Mouse (Mus musculus): ENCODE measurements around the gene Olfr1441. TPM values are rescaled to one million over a fixed set of nuclear protein-coding genes. Genes with fewer than 3 reads are reported as not detected.

The Olfr1441 gene
- polyA plus RNA-seq, 1 experiment from 2014 or later = not detected

DNA sequence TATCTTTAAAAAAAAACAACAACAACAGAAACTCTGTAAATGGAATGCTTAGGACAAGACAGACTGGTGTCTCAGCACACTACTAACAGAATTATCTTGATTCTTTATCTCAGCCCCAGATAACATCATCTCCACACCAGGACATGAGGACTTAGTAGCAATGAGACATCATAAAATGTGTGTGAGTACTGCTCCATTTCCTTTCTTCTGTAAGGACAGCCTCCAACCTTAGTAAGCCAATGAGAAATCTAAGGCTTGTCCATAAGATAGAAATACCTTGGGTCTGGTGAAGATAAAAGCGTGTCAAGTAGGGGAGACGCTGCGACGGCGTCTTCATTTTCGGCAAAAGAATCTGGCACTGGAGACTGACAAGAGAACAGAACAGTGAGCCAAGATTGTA, 10.4 kb downstream of the Olfr1441 start, which contains the start of gene Pfpl:
Gene Pfpl, plus strand, starts transcription at position 301 of the 400 bp plus-strand sequence.
- H3K4me2 ChIP-seq (ENCODE audit: low read depth, low read length) = no peak within 1 kb of the TSS
- no peaks in the 10 kb centered on the region for H3K4me1 ChIP-seq (ENCODE audit: control insufficient read depth, low read depth, low read length)
- ATAC-seq (ENCODE audit: low read depth) = no peak
- no peak within 1 kb of the TSS for H3K9ac ChIP-seq (ENCODE audit: low read depth, low read length)
- WGBS (ENCODE audit: insufficient replicate concordance) = 80% methylated on average over 6 of the region's 6 CpGs
- no peak within 1 kb of the TSS for H3K4me3 ChIP-seq (ENCODE audit: low read depth, low read length)
- no peaks in the 10 kb centered on the region for H3K36me3 ChIP-seq (ENCODE audit: control insufficient read depth, insufficient read depth)
- no peaks in the 10 kb centered on the region; the same call in 1 of the 2 replicates for H3K27me3 ChIP-seq (ENCODE audit: control insufficient read depth, insufficient read depth, low read depth, low read length)
- H3K9me3 ChIP-seq (replicated peaks; ENCODE audit: control insufficient read depth, low read length) = no peaks in the 10 kb centered on the region
- no peak within 1 kb of the TSS for H3K27ac ChIP-seq (ENCODE audit: low read length)

DNA sequence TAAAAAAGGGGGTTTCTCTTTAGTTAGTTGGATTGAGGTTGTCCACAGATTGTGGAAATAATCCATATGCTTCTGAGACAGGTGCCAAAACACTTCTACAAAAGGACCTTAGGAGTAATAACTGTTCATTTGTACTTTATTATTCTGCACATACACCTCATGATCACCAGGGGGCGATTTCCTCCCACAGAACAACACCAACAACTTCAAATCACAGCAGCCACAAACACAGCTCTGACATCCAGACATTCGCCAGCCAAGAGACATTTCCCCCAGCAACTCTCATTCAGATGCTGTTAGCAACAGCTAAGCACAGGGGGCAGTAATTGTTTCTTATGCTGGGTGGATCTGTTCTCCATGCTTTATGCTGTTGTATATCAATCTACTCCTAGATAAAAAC, 15.8 kb downstream of the Olfr1441 start:
- Histone ChIP-seq H3K9me3 (replicated peaks; ENCODE audit: control insufficient read depth, low read length) (no peaks in the 10 kb centered on the region), H3K27me3 (ENCODE audit: control insufficient read depth, insufficient read depth, low read depth, low read length) (no peaks in the 10 kb centered on the region; the same call in 1 of the 2 replicates), H3K9ac (ENCODE audit: low read depth, low read length) (no peak overlapping the region), H3K4me1 (ENCODE audit: control insufficient read depth, low read depth, low read length) (no peaks in the 10 kb centered on the region), H3K4me2 (ENCODE audit: low read depth, low read length) (no peak overlapping the region), H3K4me3 (ENCODE audit: low read depth, low read length) (no peak overlapping the region), H3K36me3 (ENCODE audit: control insufficient read depth, insufficient read depth) (no peaks in the 10 kb centered on the region), H3K27ac (ENCODE audit: low read length) (no peak overlapping the region)
- no peak for ATAC-seq (ENCODE audit: low read depth)
- 7% methylated on average over 2 of the region's 2 CpGs for WGBS (ENCODE audit: insufficient replicate concordance)

DNA sequence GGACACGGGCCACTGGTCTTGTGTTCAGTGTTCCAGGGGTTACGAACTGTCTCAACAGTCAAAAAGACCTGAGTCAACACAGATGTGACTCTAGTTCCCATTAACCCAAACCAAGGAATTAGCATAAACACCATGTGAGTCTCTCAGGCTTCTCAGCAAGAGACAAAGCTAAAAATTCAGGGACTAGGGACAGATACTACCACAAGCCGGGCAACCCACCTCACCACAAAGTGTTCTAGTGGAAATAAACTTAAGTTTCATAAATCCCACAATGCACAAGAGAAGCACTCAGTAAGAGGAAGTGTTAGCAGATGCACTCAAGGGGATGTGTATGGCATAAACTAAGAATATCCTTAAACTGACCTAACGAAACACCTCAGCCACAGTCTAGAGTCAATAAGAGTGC, 17.8 kb downstream of the Olfr1441 start:
- peak; percentile 37; the same call in 1 of the 2 replicates for ATAC-seq (ENCODE audit: low read depth)

DNA sequence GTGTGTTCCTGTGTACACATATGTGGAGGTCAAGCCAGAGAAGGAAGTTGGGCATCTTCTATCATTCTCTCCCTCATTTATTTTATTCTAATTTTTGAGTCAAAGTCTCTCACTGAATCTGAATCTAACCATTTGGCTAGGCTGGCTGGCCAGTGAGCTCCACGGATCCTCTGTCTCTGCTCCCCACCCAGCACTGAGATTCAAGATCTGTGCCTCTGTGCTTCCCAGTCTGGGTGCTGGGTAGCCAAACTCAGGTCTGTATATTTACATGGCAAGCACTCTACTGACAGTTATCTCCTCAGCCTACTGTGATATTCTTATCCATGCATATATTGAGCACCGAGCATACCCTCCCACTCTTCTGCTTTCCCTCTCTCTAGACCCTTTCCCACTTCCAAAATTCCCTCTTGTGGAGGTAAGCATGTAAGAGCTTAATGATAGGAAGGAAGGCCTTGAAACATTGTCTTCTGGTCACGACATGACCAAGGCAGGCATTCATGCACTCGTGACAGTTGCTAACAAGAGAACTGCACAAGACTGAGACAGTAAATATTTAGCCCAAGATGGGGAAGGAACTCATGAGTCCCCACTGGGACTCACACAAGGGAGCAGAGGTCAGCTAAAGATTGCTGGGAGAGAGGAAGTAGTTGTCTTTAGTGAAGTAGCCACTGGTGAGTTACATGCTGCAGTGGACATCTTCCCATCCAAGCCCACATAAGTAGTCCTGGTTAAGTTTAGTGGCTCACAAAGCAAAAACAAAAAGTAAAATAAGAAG, 18.7 kb downstream of the Olfr1441 start:
- H3K36me3 ChIP-seq (ENCODE audit: control insufficient read depth, insufficient read depth) = no peaks in the 10 kb centered on the region
- peak; percentile 37; the same call in 1 of the 2 replicates for ATAC-seq (ENCODE audit: low read depth)
- H3K4me1 ChIP-seq (ENCODE audit: control insufficient read depth, low read depth, low read length) = no peaks in the 10 kb centered on the region
- no peak overlapping the region for H3K4me2 ChIP-seq (ENCODE audit: low read depth, low read length)
- H3K27ac ChIP-seq (ENCODE audit: low read length) = 0 out of 2 replicates have a peak overlapping the region, but pooled peaks have one; percentile 53
- 38% methylated on average over 4 of the region's 4 CpGs for WGBS (ENCODE audit: insufficient replicate concordance)
- H3K9ac ChIP-seq (ENCODE audit: low read depth, low read length) = no peak overlapping the region
- no peak overlapping the region for H3K4me3 ChIP-seq (ENCODE audit: low read depth, low read length)
- H3K9me3 ChIP-seq (replicated peaks; ENCODE audit: control insufficient read depth, low read length) = no peaks in the 10 kb centered on the region
- H3K27me3 ChIP-seq (ENCODE audit: control insufficient read depth, insufficient read depth, low read depth, low read length) = no peaks in the 10 kb centered on the region; the same call in 1 of the 2 replicates

More for the DNA sequence above, 17.8 kb downstream of the Olfr1441 start:
- WGBS (ENCODE audit: insufficient replicate concordance) = 49% methylated on average over 4 of the region's 4 CpGs
- H3K4me1 ChIP-seq (ENCODE audit: control insufficient read depth, low read depth, low read length) = no peaks in the 10 kb centered on the region
- no peak overlapping the region for H3K4me3 ChIP-seq (ENCODE audit: low read depth, low read length)
- no peaks in the 10 kb centered on the region for H3K36me3 ChIP-seq (ENCODE audit: control insufficient read depth, insufficient read depth)
- no peaks in the 10 kb centered on the region; the same call in 1 of the 2 replicates for H3K27me3 ChIP-seq (ENCODE audit: control insufficient read depth, insufficient read depth, low read depth, low read length)
- no peak overlapping the region for H3K4me2 ChIP-seq (ENCODE audit: low read depth, low read length)
- H3K9ac ChIP-seq (ENCODE audit: low read depth, low read length) = no peak overlapping the region
- H3K9me3 ChIP-seq (replicated peaks; ENCODE audit: control insufficient read depth, low read length) = no peaks in the 10 kb centered on the region
- H3K27ac ChIP-seq (ENCODE audit: low read length) = peak overlapping the region; percentile 6

DNA sequence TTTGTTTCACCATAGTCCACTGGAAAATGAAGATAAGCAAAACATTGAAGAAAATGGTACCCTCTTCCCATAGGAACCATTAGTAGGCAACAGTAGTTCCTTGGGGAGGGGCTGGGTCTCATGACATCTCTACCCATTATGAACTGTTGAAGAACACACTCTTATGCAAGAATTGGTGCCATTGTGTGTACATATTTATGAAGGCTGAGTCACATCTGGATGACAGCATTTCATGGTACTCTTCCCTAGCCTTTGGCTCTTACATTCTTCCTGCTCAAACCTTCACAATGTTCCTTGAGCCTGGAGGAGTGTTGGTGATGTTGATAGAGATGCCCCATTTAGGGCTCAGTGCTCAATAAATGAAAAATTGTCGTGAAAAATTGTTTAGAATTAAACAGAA, 22.3 kb downstream of the Olfr1441 start:
- no peak overlapping the region for H3K4me2 ChIP-seq (ENCODE audit: low read depth, low read length)
- H3K27me3 ChIP-seq (ENCODE audit: control insufficient read depth, insufficient read depth, low read depth, low read length) = no peaks in the 10 kb centered on the region
- H3K9ac ChIP-seq (ENCODE audit: low read depth, low read length) = no peak overlapping the region
- H3K27ac ChIP-seq (ENCODE audit: low read length) = no peak overlapping the region
- H3K9me3 ChIP-seq (replicated peaks; ENCODE audit: control insufficient read depth, low read length) = no peaks in the 10 kb centered on the region
- ATAC-seq (ENCODE audit: low read depth) = no peak
- 35% methylated on average over 1 of the region's 1 CpGs for WGBS (ENCODE audit: insufficient replicate concordance)
- no peak overlapping the region for H3K4me3 ChIP-seq (ENCODE audit: low read depth, low read length)
- H3K36me3 ChIP-seq (ENCODE audit: control insufficient read depth, insufficient read depth) = no peaks in the 10 kb centered on the region
- no peaks in the 10 kb centered on the region for H3K4me1 ChIP-seq (ENCODE audit: control insufficient read depth, low read depth, low read length)

DNA sequence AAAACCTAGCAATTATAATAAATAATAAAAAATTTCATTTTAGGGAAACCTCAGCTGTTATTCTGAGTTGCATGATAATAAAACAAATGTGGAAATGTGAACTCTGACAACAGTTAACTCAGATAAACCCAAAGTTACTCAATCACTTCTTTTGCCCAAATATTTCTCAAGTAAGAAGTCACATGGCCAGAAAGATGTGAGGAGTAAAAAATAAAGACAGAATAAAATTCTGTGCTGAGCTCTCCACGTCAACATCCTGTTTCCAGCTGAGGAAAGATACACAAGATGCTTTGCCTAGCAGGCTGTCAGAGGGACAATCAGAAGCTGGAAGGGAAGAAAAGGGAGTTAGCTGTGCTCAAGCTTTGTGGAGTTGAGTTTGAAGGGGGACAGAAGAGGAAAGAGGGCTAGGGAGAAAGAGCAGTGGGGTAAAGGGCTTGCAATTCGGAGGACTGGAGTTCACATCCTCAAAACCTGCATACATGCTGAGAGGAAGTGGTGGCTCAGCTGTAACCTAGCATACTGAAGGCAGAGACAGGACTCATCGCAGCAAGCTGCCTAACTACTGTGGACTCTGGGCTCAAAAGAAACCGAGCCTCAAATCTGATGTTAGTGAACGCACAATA, 23.0 kb downstream of the Olfr1441 start:
- 36% methylated on average over 5 of the region's 5 CpGs for WGBS (ENCODE audit: insufficient replicate concordance)
- Histone ChIP-seq H3K27me3 (ENCODE audit: control insufficient read depth, insufficient read depth, low read depth, low read length) (no peaks in the 10 kb centered on the region), H3K4me2 (ENCODE audit: low read depth, low read length) (no peak overlapping the region), H3K4me1 (ENCODE audit: control insufficient read depth, low read depth, low read length) (no peaks in the 10 kb centered on the region), H3K4me3 (ENCODE audit: low read depth, low read length) (no peak overlapping the region), H3K9me3 (replicated peaks; ENCODE audit: control insufficient read depth, low read length) (no peaks in the 10 kb centered on the region), H3K27ac (ENCODE audit: low read length) (peak overlapping the region; percentile 21; the same call in 1 of the 2 replicates), H3K36me3 (ENCODE audit: control insufficient read depth, insufficient read depth) (no peaks in the 10 kb centered on the region), H3K9ac (ENCODE audit: low read depth, low read length) (no peak overlapping the region)
- no peak for ATAC-seq (ENCODE audit: low read depth)

DNA sequence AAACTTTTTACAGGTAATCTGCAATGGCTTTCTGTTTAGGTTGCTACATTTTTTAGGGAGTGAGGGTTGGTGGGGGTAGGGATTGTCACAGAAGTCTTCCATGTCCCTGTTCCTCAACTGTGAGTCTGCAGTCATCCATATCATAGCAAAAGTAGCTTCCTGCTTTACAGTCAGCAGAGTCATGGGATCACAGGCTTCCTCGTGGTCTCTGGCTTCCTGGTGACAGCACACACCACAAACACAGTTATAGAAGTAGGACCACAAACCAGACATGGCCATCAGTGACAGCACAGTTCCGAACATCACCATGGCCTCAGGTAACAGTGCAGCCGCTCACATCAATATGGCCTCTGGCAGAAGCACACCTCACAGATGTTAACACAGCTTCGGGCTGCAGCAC, 25.3 kb downstream of the Olfr1441 start:
- H3K36me3 ChIP-seq (ENCODE audit: control insufficient read depth, insufficient read depth) = no peaks in the 10 kb centered on the region
- no peak overlapping the region for H3K27ac ChIP-seq (ENCODE audit: low read length)
- H3K4me1 ChIP-seq (ENCODE audit: control insufficient read depth, low read depth, low read length) = no peaks in the 10 kb centered on the region
- no peak overlapping the region for H3K4me2 ChIP-seq (ENCODE audit: low read depth, low read length)
- no peaks in the 10 kb centered on the region for H3K27me3 ChIP-seq (ENCODE audit: control insufficient read depth, insufficient read depth, low read depth, low read length)
- ATAC-seq (ENCODE audit: low read depth) = no peak
- no peak overlapping the region for H3K4me3 ChIP-seq (ENCODE audit: low read depth, low read length)
- 40% methylated on average over 4 of the region's 4 CpGs for WGBS (ENCODE audit: insufficient replicate concordance)
- H3K9ac ChIP-seq (ENCODE audit: low read depth, low read length) = no peak overlapping the region
- no peaks in the 10 kb centered on the region for H3K9me3 ChIP-seq (replicated peaks; ENCODE audit: control insufficient read depth, low read length)

DNA sequence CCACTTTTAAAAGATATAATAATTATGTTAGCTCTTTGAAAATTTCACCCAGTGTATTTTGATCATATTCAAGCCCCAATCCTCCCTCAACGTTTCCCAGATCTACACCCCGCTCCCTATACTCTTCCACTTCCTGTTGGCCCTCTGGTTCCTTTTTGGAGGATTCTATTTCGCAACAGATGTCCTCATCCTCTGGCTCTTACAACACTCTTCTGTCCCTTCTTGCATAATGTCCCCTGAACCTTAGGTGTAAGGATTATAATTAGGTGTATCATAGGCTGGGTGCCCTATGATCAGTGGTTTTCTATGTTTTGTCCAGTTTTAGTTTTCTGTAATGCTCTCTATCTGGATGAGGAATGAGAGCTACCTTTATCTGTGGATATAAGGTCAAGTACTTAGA, 27.8 kb downstream of the Olfr1441 start:
- H3K27me3 ChIP-seq (ENCODE audit: control insufficient read depth, insufficient read depth, low read depth, low read length) = no peaks in the 10 kb centered on the region
- no peaks in the 10 kb centered on the region for H3K4me1 ChIP-seq (ENCODE audit: control insufficient read depth, low read depth, low read length)
- H3K36me3 ChIP-seq (ENCODE audit: control insufficient read depth, insufficient read depth) = no peaks in the 10 kb centered on the region
- no peak overlapping the region for H3K27ac ChIP-seq (ENCODE audit: low read length)
- no peak overlapping the region for H3K9ac ChIP-seq (ENCODE audit: low read depth, low read length)
- no peak overlapping the region for H3K4me3 ChIP-seq (ENCODE audit: low read depth, low read length)
- H3K9me3 ChIP-seq (replicated peaks; ENCODE audit: control insufficient read depth, low read length) = no peaks in the 10 kb centered on the region
- no peak overlapping the region for H3K4me2 ChIP-seq (ENCODE audit: low read depth, low read length)
- peak; percentile 74 for ATAC-seq (ENCODE audit: low read depth)
- WGBS (ENCODE audit: insufficient replicate concordance) = 43% methylated on average over 3 of the region's 3 CpGs
